Comparison of ENCODE assay signal across 15 mouse cellular contexts in genomic region chr17:6113653-6114052, GRCm38 (mm10).
"Had no signal": no experiment of that assay in that cellular context is flagged by ENCODE, and none has a peak within 500 bp of the region (broad histone marks: within the 10 kb centered on the region; RNA-seq: fewer than 3 reads in every experiment).

No protein-coding gene starts in this region.

- DNase-seq: heart, postnatal 14 days; heart, postnatal 36 days; heart, postnatal 4 days; kidney, adult 11 months; kidney, adult 18-20 months; kidney, adult 2 months; kidney, adult 8-10 months; kidney, adult 9 months; kidney, postnatal 10 days; kidney, postnatal 14 days; kidney, postnatal 25 days; kidney, postnatal 36 days; kidney, postnatal 4 days; layer of hippocampus, adult 9-11 months; layer of hippocampus, postnatal 36 days had no signal
